12 mouse cellular contexts compared by ENCODE assay signal in genomic region chr19:20944446-20944845, GRCm38 (mm10). TPM values are rescaled to one million over a fixed set of nuclear protein-coding genes. Genes with fewer than 3 reads are reported as not detected.
"Had no signal": no experiment of that assay in that cellular context is flagged by ENCODE, and none has a peak within 500 bp of the region (broad histone marks: within the 10 kb centered on the region; RNA-seq: fewer than 3 reads in every experiment).

No protein-coding gene starts in this region.

- DNase-seq: kidney, postnatal 25 days; layer of hippocampus, adult 9-11 months; layer of hippocampus, postnatal 36 days; liver, postnatal 0 days; lung, embryonic 14.5 days; right cerebral cortex, adult 18-20 months; right cerebral cortex, postnatal 14 days; right cerebral cortex, postnatal 4 days; thymus, adult 2 months; thymus, postnatal 14 days had no signal

RNA-seq across cellular contexts. Expression of gene Tmc1, which starts 9.6 kb away (rescaled TPM):
- total RNA-seq: layer of hippocampus, adult 2 months; layer of hippocampus, postnatal 36 days; megakaryocyte, adult 5-6 weeks had no signal
